Mouse (Mus musculus) olfactory bulb, adult 2 months (tissue): ENCODE measurements around the gene Alkbh8.

Experiments
- CTCF ChIP-seq: fragments of 200-500 bp; IDR thresholded peaks from 2 replicates; pipeline ENCODE4 v1.5.1; 2012; ENCODE audit warnings: low read depth, mild to moderate bottlenecking, low read length, moderate library complexity; ENCODE audit not compliant: insufficient read depth
- POLR2A ChIP-seq: fragments of 200-500 bp; IDR thresholded peaks from 2 replicates; pipeline ENCODE4 v1.6.1; 2012; ENCODE audit warnings: mild to moderate bottlenecking, low read depth, low read length, moderate library complexity; ENCODE audit not compliant: insufficient read depth

DNA sequence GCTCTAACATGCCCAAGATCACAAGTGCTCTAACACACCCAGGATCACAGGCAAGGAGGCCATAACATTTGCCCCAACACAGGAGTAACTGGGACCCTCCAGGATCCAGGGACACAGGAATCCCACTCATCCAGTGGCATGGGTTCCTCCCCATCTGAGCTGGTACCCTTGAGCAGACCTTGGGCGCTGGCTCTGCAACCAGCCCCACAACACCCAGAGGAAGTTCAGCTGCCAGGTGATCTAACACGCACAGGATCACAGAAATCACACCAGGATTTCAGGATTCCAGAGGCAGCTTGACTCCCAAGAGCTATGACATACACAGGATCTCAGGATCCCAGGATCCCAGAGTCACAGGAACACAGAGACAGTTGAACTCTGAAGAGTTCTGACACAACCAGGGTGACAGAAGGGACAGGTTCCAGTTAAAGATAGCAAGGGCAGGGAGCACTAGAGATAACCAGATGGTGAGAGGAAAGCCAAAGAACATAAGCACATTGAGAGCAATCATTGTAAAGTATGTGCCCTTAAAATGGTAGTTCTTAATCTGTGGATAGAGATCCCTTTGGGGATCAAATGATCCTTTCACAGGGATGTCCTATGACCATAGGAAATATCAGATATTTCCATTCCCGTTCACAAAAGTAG is 4.1 kb upstream of the Alkbh8 start:
- TF ChIP-seq POLR2A (no peak), CTCF (no peak)
